Mouse (Mus musculus) embryonic facial prominence, embryonic 11.5 days (tissue): ENCODE results near the gene Btbd7. TPM values are rescaled to one million over a fixed set of nuclear protein-coding genes. Genes with fewer than 3 reads are reported as not detected.

Experiments used
- ATAC-seq: fragments of 200-750 bp; cut with Nextera tagmentation; replicated peaks from 2 replicates; pipeline ENCODE4 v1.8.0; 2017; ENCODE audit warnings: low read depth; ENCODE audit not compliant: insufficient number of reproducible peaks, low FRiP score, low TSS enrichment
- DNase-seq: peaks from one replicate; pipeline ENCODE4 v3.0.0-alpha.2; 2015; ENCODE audit warnings: low spot score
- H3K27ac ChIP-seq: fragments of 300-500 bp; sonication (generic); replicated peaks from 2 replicates; pipeline ENCODE4 v1.5.1; 2014; ENCODE audit warnings: mild to moderate bottlenecking, low read depth, low read length, control low read depth
- H3K27me3 ChIP-seq: fragments of 300-500 bp; sonication (generic); 2 replicates; pipeline ENCODE4 v1.6.1; 2014; ENCODE audit warnings: mild to moderate bottlenecking, low read length, moderate library complexity, mixed read lengths; ENCODE audit not compliant: control insufficient read depth, insufficient read depth
- H3K36me3 ChIP-seq: fragments of 300-500 bp; sonication (generic); replicated peaks from 2 replicates; pipeline ENCODE4 v1.6.1; 2014; ENCODE audit warnings: low read depth, mild to moderate bottlenecking, low read length, moderate library complexity, mixed read lengths; ENCODE audit not compliant: control insufficient read depth, insufficient read depth
- H3K4me1 ChIP-seq: fragments of 300-500 bp; sonication (generic); 2 replicates; pipeline ENCODE4 v1.6.1; 2014; ENCODE audit warnings: low read length, mixed read lengths; ENCODE audit not compliant: control insufficient read depth, insufficient read depth
- H3K4me2 ChIP-seq: fragments of 300-500 bp; sonication (generic); 2 replicates; pipeline ENCODE4 v1.6.1; 2014; ENCODE audit warnings: low read depth, mild to moderate bottlenecking, control low read depth, low read length, moderate library complexity
- H3K4me3 ChIP-seq: fragments of 300-500 bp; sonication (generic); 2 replicates; pipeline ENCODE4 v1.5.1; 2014; ENCODE audit warnings: low read depth, low read length, control low read depth
- H3K9ac ChIP-seq: fragments of 300-500 bp; sonication (generic); replicated peaks from 2 replicates; pipeline ENCODE4 v1.6.1; 2014; ENCODE audit warnings: mild to moderate bottlenecking, control low read depth, low read length
- H3K9me3 ChIP-seq: fragments of 300-500 bp; sonication (generic); replicated peaks from 2 replicates; pipeline ENCODE4 v1.6.1; 2016; ENCODE audit warnings: mild to moderate bottlenecking, low read length, inconsistent platforms, mixed read lengths; ENCODE audit not compliant: control insufficient read depth
- WGBS: fragments of 180-500 bp; shearing (Covaris S2); extraction: QIAGEN DNeasy Blood & Tissue Kit; methylation state at CpG from one replicate; pipeline ENCODE4 v1.1.7; 2014; 5-methylcytosine and 5-hydroxymethylcytosine counted together
- polyA plus RNA-seq: library from polyadenylated mRNA; unstranded; fragments of >200 nt; fragmentation: Nextera tagmentation; extraction: Ambion mirVana; gene quantifications from 2 replicates; pipeline ENCODE4 v1.2.1, GENCODE M21; 2014

The Btbd7 gene
- polyA plus RNA-seq, 1 experiment from 2014 or later: 21.0 TPM

- no peak overlapping the region for H3K4me3 ChIP-seq
- H3K36me3 ChIP-seq: no peaks in the 10 kb centered on the region; the same call in 1 of the 2 replicates
- no peak overlapping the region for H3K27ac ChIP-seq
- H3K4me2 ChIP-seq: no peak overlapping the region
- no peaks in the 10 kb centered on the region for H3K9me3 ChIP-seq
- DNase-seq (no peak), ATAC-seq (no peak)
- no peak overlapping the region for H3K9ac ChIP-seq
- H3K4me1 ChIP-seq: no peaks in the 10 kb centered on the region
- 84% methylated on average over 5 of the region's 5 CpGs for WGBS
- H3K27me3 ChIP-seq: no peaks in the 10 kb centered on the region
Observed at GRCm38 (mm10) chr12:102778151-102778550, 100.1 kb downstream of the Btbd7 start.

GRCm38 (mm10) chr12:102776035-102776434 lies 102.2 kb downstream of the Btbd7 start:
- Histone ChIP-seq H3K4me1 (no peaks in the 10 kb centered on the region), H3K36me3 (peaks cover 10% of the 10 kb centered on the region), H3K4me3 (no peak overlapping the region), H3K9ac (no peak overlapping the region), H3K4me2 (no peak overlapping the region), H3K27ac (no peak overlapping the region), H3K27me3 (no peaks in the 10 kb centered on the region), H3K9me3 (no peaks in the 10 kb centered on the region)
- no peak for DNase-seq
- ATAC-seq: no peak
- 93% methylated on average over 14 of the region's 14 CpGs for WGBS

- H3K27me3 ChIP-seq: no peaks in the 10 kb centered on the region
- ATAC-seq: no peak
- 91% methylated on average over 5 of the region's 5 CpGs for WGBS
Observed at GRCm38 (mm10) chr12:102772676-102773075, 105.6 kb downstream of the Btbd7 start.

GRCm38 (mm10) chr12:102771601-102772000 lies 106.7 kb downstream of the Btbd7 start:
- no peaks in the 10 kb centered on the region for H3K9me3 ChIP-seq
- DNase-seq (no peak), ATAC-seq (no peak)
- 95% methylated on average over 8 of the region's 8 CpGs for WGBS
- no peak overlapping the region for H3K4me2 ChIP-seq
- H3K9ac ChIP-seq: no peak overlapping the region
- H3K36me3 ChIP-seq: peaks cover 25% of the 10 kb centered on the region
- H3K4me3 ChIP-seq: no peak overlapping the region
- no peak overlapping the region for H3K27ac ChIP-seq
- H3K27me3 ChIP-seq: no peaks in the 10 kb centered on the region
- H3K4me1 ChIP-seq: no peaks in the 10 kb centered on the region

More at GRCm38 (mm10) chr12:102772676-102773075, 105.6 kb downstream of the Btbd7 start:
- Histone ChIP-seq H3K4me2 (no peak overlapping the region), H3K4me3 (no peak overlapping the region), H3K27ac (no peak overlapping the region), H3K9ac (no peak overlapping the region), H3K9me3 (no peaks in the 10 kb centered on the region), H3K36me3 (peaks cover 25% of the 10 kb centered on the region), H3K4me1 (no peaks in the 10 kb centered on the region)
- DNase-seq: no peak

GRCm38 (mm10) chr12:102769000-102769399 lies 109.3 kb downstream of the Btbd7 start:
- 92% methylated on average over 4 of the region's 4 CpGs for WGBS
- no peak overlapping the region for H3K27ac ChIP-seq
- H3K27me3 ChIP-seq: no peaks in the 10 kb centered on the region
- no peak overlapping the region for H3K9ac ChIP-seq
- ATAC-seq (no peak), DNase-seq (no peak)
- H3K4me3 ChIP-seq: no peak overlapping the region
- no peaks in the 10 kb centered on the region for H3K4me1 ChIP-seq
- peaks cover 25% of the 10 kb centered on the region for H3K36me3 ChIP-seq
- H3K9me3 ChIP-seq: no peaks in the 10 kb centered on the region
- no peak overlapping the region for H3K4me2 ChIP-seq

- Histone ChIP-seq H3K4me3 (no peak overlapping the region), H3K27ac (no peak overlapping the region), H3K36me3 (peaks cover 4% of the 10 kb centered on the region), H3K9me3 (no peaks in the 10 kb centered on the region), H3K27me3 (no peaks in the 10 kb centered on the region), H3K4me1 (peaks cover 4% of the 10 kb centered on the region; the same call in 1 of the 2 replicates), H3K4me2 (no peak overlapping the region), H3K9ac (no peak overlapping the region)
- no peak for DNase-seq
- ATAC-seq: no peak
Observed at GRCm38 (mm10) chr12:102763696-102764095, 114.6 kb downstream of the Btbd7 start.

GRCm38 (mm10) chr12:102761668-102762067 lies 116.6 kb downstream of the Btbd7 start:
- H3K27me3 ChIP-seq: no peaks in the 10 kb centered on the region
- peaks cover 5% of the 10 kb centered on the region; the same call in 1 of the 2 replicates for H3K4me1 ChIP-seq
- H3K4me3 ChIP-seq: no peak overlapping the region
- 87% methylated on average over 3 of the region's 3 CpGs for WGBS
- no peak overlapping the region for H3K4me2 ChIP-seq
- no peak overlapping the region for H3K9ac ChIP-seq
- ATAC-seq (no peak), DNase-seq (no peak)
- no peaks in the 10 kb centered on the region; the same call in 1 of the 2 replicates for H3K36me3 ChIP-seq
- no peak overlapping the region for H3K27ac ChIP-seq
- no peaks in the 10 kb centered on the region for H3K9me3 ChIP-seq

GRCm38 (mm10) chr12:102758936-102759335 lies 119.3 kb downstream of the Btbd7 start:
- Histone ChIP-seq H3K27me3 (no peaks in the 10 kb centered on the region), H3K9ac (peak overlapping the region; percentile 77), H3K4me3 (peak overlapping the region; percentile 77), H3K9me3 (no peaks in the 10 kb centered on the region), H3K36me3 (no peaks in the 10 kb centered on the region), H3K4me1 (peaks cover 5% of the 10 kb centered on the region; the same call in 1 of the 2 replicates), H3K4me2 (peak overlapping the region; percentile 72), H3K27ac (no peak overlapping the region)
- ATAC-seq: no peak
- no peak for DNase-seq
- 3% methylated on average over 5 of the region's 5 CpGs for WGBS
